Mouse (Mus musculus): ENCODE results near the gene Pfn4.

DNA sequence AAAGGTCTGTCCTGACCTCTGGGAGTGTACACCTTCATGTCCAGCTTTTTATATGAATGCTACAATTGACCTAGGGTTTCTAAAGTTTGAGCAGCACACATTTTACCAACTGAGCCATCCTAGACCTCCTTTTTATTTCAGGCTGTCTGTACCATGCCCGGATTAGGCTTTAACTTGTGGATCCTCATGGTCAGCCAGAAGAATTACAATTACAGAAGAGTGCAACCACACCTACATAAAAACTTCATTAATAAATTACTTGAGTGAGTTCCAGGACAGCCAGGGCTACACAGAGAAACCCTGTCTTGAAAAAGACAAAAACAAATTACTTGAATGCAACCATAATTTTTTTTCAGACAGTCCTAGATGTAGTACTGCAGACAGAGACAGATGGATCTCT, 11.8 kb upstream of the Pfn4 start:
- TF ChIP-seq USF1 (IDR thresholded peaks at IDR 0.05; ENCODE audit: low read depth) (no peak), CEBPB (IDR thresholded peaks at IDR 0.05; ENCODE audit: low read depth) (no peak), MAX (IDR thresholded peaks at IDR 0.05) (no peak), CTCF (IDR thresholded peaks at IDR 0.05; ENCODE audit: control insufficient read depth, insufficient read depth, insufficient read length) (no peak)

Data from C2C12 (cell line).